Mouse (Mus musculus): Measurements from ENCODE around the gene Pip4k2b.

- TF ChIP-seq POLR2A (IDR thresholded peaks at IDR 0.05; ENCODE audit: low read depth, low read length) = no peak
- no peak for TF ChIP-seq CTCF (IDR thresholded peaks at IDR 0.05; ENCODE audit: extremely low read depth, insufficient read depth, insufficient read length, insufficient replicate concordance)
Observed at GRCm38 (mm10) chr11:97699626-97700002, 44.9 kb downstream of the Pip4k2b start.
